Mouse (Mus musculus) ES-E14 (cell line): Measurements from ENCODE around the gene Gm3448. TPM values are rescaled to one million over a fixed set of nuclear protein-coding genes. Genes with fewer than 3 reads are reported as not detected.
"Not testable (repeated sequence)": the region's sequence is repeated elsewhere in the genome, so short reads cannot be mapped to it uniquely, and the experiment has no call there.

Experiments
- DNase-seq: peaks from one replicate; pipeline ENCODE4 v3.0.0-alpha.2; 2013; ENCODE audit warnings: low read depth, low spot score
- H3K27ac ChIP-seq: 2 replicates; pipeline ENCODE4 v1.5.1; 2012; ENCODE audit warnings: low read depth, mild to moderate bottlenecking, low read length, moderate library complexity, mixed read lengths; ENCODE audit not compliant: poor library complexity, insufficient read depth, severe bottlenecking
- H3K36me3 ChIP-seq: 2 replicates; pipeline ENCODE4 v1.6.1; 2012; ENCODE audit warnings: mild to moderate bottlenecking, low read length, moderate library complexity, mixed read lengths; ENCODE audit not compliant: control insufficient read depth, poor library complexity, insufficient read depth, severe bottlenecking
- H3K4me1 ChIP-seq, 2 experiments: fragments of 150-350 bp in 1 of 2; sonication (generic) in 1 of 2; 2 replicates each; pipeline ENCODE4 v1.6.1; 2012; ENCODE audit warnings: low read length in 2 of 2, mild to moderate bottlenecking in 1 of 2, mixed read lengths in 1 of 2; ENCODE audit not compliant: control insufficient read depth in 2 of 2, insufficient read depth in 2 of 2, poor library complexity in 1 of 2
- H3K4me3 ChIP-seq, 2 experiments: fragments of 150-350 bp in 1 of 2; sonication (generic) in 1 of 2; 2 replicates each; pipeline ENCODE4 v1.5.1; 2012; ENCODE audit warnings: low read length in 2 of 2, low read depth in 1 of 2, mild to moderate bottlenecking in 1 of 2, mixed read lengths in 1 of 2; ENCODE audit not compliant: insufficient read depth in 1 of 2, poor library complexity in 1 of 2, severe bottlenecking in 1 of 2
- H3K9ac ChIP-seq: 2 replicates; pipeline ENCODE4 v1.6.1; 2012; ENCODE audit warnings: low read depth, mild to moderate bottlenecking, low read length, mixed read lengths; ENCODE audit not compliant: poor library complexity, insufficient read depth, severe bottlenecking
- H3K9me3 ChIP-seq: fragments of 150-350 bp; sonication (generic); 2 replicates; pipeline ENCODE4 v1.6.1; 2012; ENCODE audit warnings: low read depth, mild to moderate bottlenecking, low read length; ENCODE audit not compliant: control insufficient read depth, insufficient read depth
- CHD2 ChIP-seq: IDR thresholded peaks from 2 replicates; pipeline ENCODE4 v1.6.1; 2014; ENCODE audit warnings: mild to moderate bottlenecking, low read depth, low read length, inconsistent platforms
- HCFC1 ChIP-seq: IDR thresholded peaks from 2 replicates; pipeline ENCODE4 v1.6.1; 2012; ENCODE audit warnings: low read length, inconsistent platforms, borderline replicate concordance; ENCODE audit not compliant: insufficient read depth
- MAFK ChIP-seq: IDR thresholded peaks from 2 replicates; pipeline ENCODE4 v1.6.1; 2014; ENCODE audit warnings: mild to moderate bottlenecking, low read depth, low read length, inconsistent platforms; ENCODE audit not compliant: insufficient read depth
- ZC3H11A ChIP-seq: IDR thresholded peaks from 2 replicates; pipeline ENCODE4 v1.6.1; 2012; ENCODE audit warnings: low read depth, mild to moderate bottlenecking, inconsistent platforms, low read length, borderline replicate concordance
- ZNF384 ChIP-seq: IDR thresholded peaks from 2 replicates; pipeline ENCODE4 v1.6.1; 2012; ENCODE audit warnings: low read depth, low read length, inconsistent platforms
- in situ Hi-C, 2 experiments: fragments of 600-800 bp; cut with MboI; formaldehyde crosslinking; loops; one replicate each; pipeline ENCODE4 v1.15.1; 2025; ENCODE audit warnings: low sequenced_read_pairs in 2 of 2, inconsistent platforms in 1 of 2; ENCODE audit not compliant: unreplicated experiment in 2 of 2
- total RNA-seq: library from RNA; depleted of rRNA; stranded (reverse); fragments of 300-350 nt; gene quantifications from 2 replicates; pipeline ENCODE4 v1.2.3, GENCODE M21; 2012; rRNA removed

Gene Gm3448
- 17.7 and 18.0 TPM in 2 replicates for total RNA-seq

DNA sequence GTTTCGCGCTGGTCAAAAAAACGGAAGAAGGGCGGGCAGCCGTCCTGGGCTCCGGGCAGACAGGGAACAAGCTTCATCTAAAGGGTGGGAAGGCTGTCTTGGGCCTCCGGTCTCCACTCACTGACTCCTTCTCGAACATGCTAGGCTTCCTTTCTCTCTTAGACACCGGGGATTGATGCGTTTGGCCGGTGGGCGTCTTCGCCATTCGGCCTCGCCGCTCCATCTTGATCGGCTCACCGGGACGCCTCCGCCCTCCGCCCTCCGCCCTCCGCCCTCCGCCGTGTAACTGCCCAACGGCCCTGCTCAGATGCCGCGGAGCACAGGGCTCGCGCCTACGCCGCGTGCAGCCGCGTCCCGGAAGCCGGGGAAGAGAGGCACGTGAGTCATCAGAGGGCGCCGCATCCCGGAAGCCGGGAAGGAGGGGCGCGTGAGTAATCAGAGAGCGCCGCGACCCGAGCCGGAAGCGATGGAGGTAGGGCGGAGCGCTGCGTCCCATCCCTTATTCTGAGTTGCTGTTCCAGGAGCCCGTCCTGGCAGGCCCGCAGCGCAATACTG lies at the start of gene Gm3448, which contains the start of the genes Ermard and Tcte3:
Gene Gm3448 (minus strand): TSS at position 363 of the 555 bp plus-strand sequence.
Gene Ermard (plus strand): TSS at position 34 of the 555 bp plus-strand sequence.
Gene Tcte3 (minus strand): TSS at position 314 of the 555 bp plus-strand sequence.
- H3K36me3 ChIP-seq, H3K27ac ChIP-seq, H3K9me3 ChIP-seq, H3K9ac ChIP-seq, H3K4me3 ChIP-seq, in situ Hi-C loops, H3K4me1 ChIP-seq, DNase-seq: not testable (repeated sequence)

DNA sequence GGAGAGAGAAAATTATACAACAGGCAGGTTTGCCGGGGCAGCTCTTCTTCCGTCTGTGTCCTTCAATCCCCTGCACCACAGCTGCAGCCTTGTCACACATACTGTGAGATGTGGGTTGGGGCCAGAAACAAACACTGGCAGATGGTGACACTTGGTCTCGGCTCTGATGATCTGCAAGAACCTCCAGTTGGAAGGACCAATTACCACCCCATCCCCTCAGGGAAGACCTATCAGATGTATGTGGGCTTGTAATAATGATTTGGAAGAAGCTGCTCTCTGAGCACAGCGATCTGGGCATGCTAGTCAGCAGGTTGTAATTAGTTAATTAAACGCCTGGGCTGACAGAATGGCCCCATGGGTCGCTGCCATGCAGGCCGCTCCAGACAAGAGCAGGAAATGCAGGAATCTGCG lies 47.3 kb upstream of the Gm3448 start:
- DNase-seq, result no peak
- in situ Hi-C loops, result no loop called here
- H3K9ac ChIP-seq, result no peak overlapping the region
- H3K4me1 ChIP-seq, result peaks cover 0 to 2% of the 10 kb centered on the region in 2 experiments; a peak in 1 of 4 replicates
- no peak overlapping the region for H3K27ac ChIP-seq
- H3K9me3 ChIP-seq, result no peaks in the 10 kb centered on the region
- H3K4me3 ChIP-seq, result no peak overlapping the region
- TF ChIP-seq CHD2 (no peak), ZC3H11A (no peak), HCFC1 (no peak), MAFK (no peak), ZNF384 (no peak)
- H3K36me3 ChIP-seq, result no peaks in the 10 kb centered on the region

DNA sequence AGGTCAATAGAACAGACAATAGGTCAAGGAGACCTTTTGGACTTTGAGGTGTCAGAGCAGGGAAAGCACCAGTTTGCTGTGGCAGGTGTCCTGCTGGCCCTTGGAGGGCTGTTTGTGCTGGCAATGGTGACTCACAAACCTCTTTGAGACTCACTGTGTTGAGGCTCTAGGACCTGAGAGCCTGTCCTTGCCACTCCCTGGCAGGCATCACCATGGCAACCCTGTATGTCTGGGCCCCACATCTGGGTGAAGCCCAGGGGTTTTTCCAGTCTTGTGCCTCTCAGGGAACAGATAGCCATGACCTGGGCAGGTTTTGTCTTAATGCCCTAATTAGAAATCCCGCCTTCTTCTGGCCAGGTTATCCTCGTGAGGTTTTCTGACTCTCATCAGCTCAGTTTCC lies 46.8 kb upstream of the Gm3448 start:
- no peak for DNase-seq
- Histone ChIP-seq H3K36me3 (no peaks in the 10 kb centered on the region), H3K4me1 (peaks cover 0 to 2% of the 10 kb centered on the region in 2 experiments; a peak in 1 of 4 replicates), H3K9ac (no peak overlapping the region), H3K27ac (no peak overlapping the region), H3K4me3 (no peak overlapping the region), H3K9me3 (no peaks in the 10 kb centered on the region)
- no peak for TF ChIP-seq ZC3H11A
- no peak for TF ChIP-seq MAFK
- TF ChIP-seq CHD2, result no peak
- no peak for TF ChIP-seq ZNF384
- TF ChIP-seq HCFC1, result no peak
- in situ Hi-C loops, result no loop called here

DNA sequence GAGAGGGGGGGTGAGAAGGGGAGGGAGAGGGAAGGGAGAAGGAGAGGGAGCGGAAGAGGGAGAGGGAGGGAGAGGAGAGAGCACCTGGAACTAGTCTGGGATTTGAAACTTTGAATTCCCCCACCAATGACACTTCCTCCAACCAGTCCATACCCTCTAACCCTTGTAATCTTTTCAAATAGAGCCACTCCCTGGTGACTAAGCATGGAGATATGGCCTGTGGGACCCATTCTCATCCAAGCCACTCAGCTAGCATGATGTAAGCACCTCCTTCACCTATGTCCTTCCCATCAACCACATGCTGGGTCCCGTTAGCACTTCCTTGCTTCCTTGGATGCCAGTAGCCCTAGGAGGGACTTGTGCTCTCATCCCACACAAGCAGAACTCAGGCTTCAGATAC lies 43.7 kb upstream of the Gm3448 start:
- peaks cover 0 to 2% of the 10 kb centered on the region in 2 experiments; a peak in 1 of 4 replicates for H3K4me1 ChIP-seq
- no peak overlapping the region for H3K4me3 ChIP-seq
- TF ChIP-seq MAFK (no peak), ZC3H11A (no peak), CHD2 (no peak), ZNF384 (no peak), HCFC1 (no peak)
- in situ Hi-C loops, result no loop called here
- no peak for DNase-seq
- H3K27ac ChIP-seq, result no peak overlapping the region
- no peaks in the 10 kb centered on the region for H3K36me3 ChIP-seq
- H3K9me3 ChIP-seq, result no peaks in the 10 kb centered on the region
- no peak overlapping the region for H3K9ac ChIP-seq

DNA sequence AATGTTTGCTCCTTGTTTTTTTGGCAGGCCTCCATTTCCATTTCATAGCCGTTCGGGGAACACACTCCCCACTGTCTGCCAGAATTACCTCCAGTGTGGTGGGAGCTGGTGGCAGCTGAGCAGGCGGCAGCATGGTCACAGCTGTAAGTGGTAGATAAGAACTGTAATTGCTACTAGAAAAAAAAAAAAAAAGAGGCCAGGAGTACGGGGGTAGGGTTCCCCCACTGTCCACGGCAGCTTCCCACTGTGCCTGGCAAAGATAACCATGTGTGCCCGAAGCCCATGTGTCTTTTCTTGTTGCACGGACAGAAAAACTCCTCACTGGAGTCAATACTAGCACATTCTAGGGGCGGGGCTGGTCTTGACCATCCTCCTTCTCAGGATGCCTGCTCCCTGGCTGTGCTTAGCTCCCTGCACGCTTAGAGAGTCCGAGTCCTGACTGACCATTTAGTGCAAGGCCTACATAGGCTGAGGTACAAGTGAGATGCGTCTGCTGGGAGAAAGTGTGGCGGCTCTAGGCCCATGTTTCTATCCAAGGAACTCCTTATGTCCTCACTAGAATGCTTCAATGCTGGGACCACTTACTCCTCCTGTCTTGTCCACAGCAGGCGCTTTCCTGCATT lies 43.0 kb upstream of the Gm3448 start:
- H3K4me3 ChIP-seq, result no peak overlapping the region
- H3K27ac ChIP-seq, result no peak overlapping the region
- no peaks in the 10 kb centered on the region for H3K9me3 ChIP-seq
- H3K9ac ChIP-seq, result no peak overlapping the region
- in situ Hi-C loops, result no loop called here
- H3K36me3 ChIP-seq, result no peaks in the 10 kb centered on the region
- TF ChIP-seq CHD2 (no peak), ZNF384 (no peak), MAFK (no peak), HCFC1 (no peak), ZC3H11A (no peak)
- H3K4me1 ChIP-seq, result peaks cover 0 to 2% of the 10 kb centered on the region in 2 experiments; a peak in 1 of 4 replicates
- DNase-seq, result no peak
